Mouse (Mus musculus): ENCODE measurements around the gene Arhgap32.

GRCm38 (mm10) chr9:32257882-32258281, 141.9 kb downstream of the Arhgap32 start:
- no peak for TF ChIP-seq POLR2A (IDR thresholded peaks at IDR 0.05; ENCODE audit: low read depth, low read length)
- no peak for TF ChIP-seq CTCF (IDR thresholded peaks at IDR 0.05; ENCODE audit: extremely low read depth, insufficient read depth, insufficient read length, insufficient replicate concordance)
